Mouse (Mus musculus) ovary, postnatal 10 days (tissue): Measurements from ENCODE around the gene Cnot2.

Experiments
- DNase-seq: peaks from one replicate; pipeline ENCODE4 v3.0.0; 2022; ENCODE audit warnings: low spot score

Gene Cnot2

GRCm38 (mm10) chr10:116475725-116476124, 105.6 kb downstream of the Cnot2 start:
- DNase-seq: no peak

DNA sequence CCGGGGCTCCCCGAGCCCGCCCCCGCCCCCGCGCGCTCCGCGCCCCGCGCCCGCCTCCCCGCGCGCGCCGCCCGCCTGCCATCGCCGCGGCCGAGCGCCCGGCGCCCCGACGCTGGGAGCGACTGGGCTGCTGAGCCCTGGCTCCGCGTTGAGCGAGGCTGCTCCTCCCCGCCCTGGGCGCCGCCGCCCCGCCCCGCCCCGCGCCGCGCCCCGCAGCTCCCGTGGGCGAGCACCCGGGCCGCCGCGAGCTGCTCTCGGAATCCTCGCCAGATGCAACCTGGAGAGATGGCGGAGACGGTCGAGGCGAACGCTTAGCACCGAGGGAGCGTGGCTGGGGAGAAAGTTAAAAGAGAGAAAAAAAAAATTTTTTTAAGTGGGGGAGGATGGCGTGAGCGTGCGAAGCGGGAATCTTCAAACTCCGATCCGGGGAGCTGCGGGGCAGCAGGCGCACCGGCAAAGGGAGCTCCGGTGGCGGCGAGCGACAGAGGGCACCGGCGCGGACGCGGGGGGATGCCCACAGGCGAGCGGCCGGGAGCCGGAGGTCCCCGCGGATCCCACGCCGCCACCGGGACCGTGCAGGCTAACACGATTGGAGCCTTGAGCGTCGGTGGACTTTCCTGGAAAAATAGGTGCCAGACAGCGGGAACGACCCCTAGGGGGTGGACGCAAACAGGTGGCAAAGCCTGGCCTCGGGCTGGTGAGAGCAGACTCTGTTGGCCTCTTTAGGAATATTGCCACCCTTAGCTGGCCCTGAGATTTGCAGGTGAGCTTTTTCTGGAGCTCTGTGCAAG, 107.4 kb downstream of the Cnot2 start, which contains the start of gene Kcnmb4:
TSS of gene Kcnmb4 (minus strand) at position 120 of the 791 bp plus-strand sequence.
- DNase-seq: peak; percentile 5

DNA sequence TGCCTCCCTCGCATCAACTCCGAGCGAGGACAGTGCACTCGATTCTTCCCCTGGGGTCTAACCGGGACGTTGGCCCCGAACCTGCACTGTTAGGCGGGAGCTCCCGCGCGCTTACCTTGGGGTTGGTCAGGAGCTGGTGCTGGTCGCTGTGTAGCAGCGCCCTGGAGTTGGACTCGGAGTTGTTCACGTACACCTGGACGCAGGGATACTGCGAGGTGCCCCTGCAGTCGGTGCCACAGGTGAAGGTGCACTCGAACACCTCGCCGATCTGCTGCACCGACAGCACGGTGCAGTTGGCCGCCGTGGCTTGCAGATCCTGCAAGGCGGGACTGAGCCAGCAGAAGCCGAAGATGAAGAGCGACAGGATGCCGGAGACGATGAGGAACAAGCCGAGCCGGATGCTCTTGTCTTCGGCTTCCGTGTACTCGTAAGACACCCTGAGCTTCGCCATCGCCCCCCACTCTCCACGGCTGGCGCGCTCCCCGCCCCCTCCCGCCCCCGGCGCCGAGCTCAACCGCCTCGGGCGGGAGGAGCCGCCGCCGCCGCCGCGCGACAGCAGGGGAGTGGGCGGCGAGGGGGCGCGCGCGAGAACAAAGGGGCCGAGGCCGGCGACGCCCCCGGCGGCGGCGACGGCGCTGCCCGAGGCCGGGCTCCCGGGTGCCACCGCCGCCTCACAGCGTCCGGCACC, 108.1 kb downstream of the Cnot2 start:
- DNase-seq: no peak

DNA sequence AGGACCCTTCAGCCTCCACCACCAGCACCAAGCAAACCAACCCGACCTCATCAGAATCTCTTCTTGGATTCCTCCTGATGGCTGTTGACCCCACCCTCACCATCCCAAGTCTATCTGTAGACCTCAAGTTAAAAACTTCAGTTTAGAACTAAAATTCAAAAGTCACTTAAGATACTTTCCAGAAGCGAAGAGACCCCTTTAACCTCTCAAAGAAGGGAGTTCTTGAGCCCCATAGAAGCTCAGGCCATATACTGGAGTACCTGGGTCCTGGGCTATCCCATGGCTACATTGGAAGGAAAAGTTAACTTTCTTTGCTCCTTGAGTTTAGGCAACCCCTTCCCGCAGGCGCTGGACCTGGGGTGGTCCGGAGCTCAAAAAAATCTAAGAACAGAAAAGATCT, 108.7 kb downstream of the Cnot2 start:
- no peak for DNase-seq

GRCm38 (mm10) chr10:116470306-116470925, 110.9 kb downstream of the Cnot2 start:
- no peak for DNase-seq

DNA sequence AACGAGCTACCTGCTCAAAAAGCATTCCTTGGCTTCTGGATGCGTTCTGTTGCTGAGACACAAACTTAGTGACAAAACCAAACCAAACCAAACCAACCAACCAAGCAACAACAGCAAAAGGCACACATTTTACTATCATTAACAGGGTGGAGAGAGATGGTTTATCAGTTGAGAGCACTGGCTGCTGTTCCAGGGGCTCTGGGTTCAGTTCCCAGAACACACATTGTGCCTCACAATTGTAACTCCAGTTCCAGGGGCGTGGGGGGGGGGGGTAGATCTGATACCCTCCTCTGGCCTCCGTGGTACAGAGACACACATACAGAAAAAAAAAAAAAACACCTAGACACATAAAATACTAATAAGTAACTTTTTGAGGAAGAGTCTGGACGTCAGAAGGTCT, 113.2 kb downstream of the Cnot2 start:
- no peak for DNase-seq

DNA sequence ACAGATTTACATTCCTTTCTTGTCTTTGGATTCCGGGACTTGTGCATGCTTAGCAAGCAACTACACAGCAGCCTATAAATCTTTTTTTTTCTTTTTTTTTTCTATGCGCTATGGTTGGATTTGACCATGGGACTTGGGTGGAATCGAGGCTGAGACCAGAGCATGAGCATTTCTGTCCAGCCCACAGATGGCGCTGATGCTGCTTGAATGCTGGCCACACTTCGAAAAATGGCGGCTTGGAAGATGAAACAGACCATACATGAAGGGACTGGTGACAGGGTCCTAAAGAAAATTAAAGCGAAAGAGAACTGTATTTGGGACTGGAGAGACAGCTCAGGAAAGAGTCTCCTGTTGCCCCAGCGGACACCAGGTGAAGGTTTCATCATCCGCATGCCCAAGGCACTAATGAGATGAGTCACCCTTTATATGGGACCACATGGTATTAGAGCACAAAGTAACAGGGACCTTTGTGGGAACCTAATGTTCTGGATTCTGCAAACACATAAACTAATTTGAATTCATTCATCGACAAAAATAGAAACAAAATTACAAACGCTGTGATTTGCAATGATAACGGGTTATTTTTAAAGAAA, 117.5 kb downstream of the Cnot2 start:
- no peak for DNase-seq

GRCm38 (mm10) chr10:116461443-116461842, 119.9 kb downstream of the Cnot2 start:
- DNase-seq: no peak

DNA sequence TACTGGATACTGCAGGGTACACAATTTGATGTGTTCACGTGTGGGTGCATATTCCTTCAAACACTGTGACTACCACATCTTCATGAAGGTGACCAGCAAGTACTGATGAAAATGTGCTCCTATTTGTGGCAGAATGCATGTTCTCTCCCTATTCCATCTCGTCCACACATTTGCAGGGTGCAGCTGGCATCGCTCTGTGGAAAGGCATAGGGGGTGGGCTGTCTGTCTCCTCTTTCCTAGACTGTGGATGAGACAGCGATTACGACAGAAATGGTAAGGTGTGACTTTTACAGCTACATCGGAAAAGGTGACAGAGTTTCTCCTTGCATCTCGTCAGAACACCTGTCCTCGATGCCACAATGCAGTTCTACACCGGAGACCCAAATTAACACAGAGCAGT, 122.5 kb downstream of the Cnot2 start:
- no peak for DNase-seq

DNA sequence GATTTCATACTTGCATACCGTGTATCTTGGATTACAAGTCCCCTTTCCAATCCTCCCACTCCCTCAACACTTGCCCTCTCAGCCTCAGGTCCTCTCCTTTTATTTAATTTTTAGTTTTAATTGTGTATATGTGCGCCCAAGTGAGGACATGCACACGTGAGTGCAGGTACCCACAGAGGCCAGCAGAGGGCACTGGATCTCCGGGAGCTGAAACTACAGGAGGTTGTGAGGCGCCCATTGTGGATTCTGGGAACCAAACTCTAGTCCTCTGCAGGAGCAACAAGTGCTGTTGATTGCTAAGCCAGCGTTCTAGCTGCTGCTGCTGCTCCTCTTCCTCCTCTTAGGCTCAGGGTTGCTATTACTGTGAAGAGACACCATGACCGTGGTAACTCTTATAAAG, 128.5 kb downstream of the Cnot2 start:
- DNase-seq: no peak

- DNase-seq: no peak
These were observed 130.7 kb downstream of the Cnot2 start for GRCm38 (mm10) chr10:116450621-116451020.

GRCm38 (mm10) chr10:116448166-116448565, 133.1 kb downstream of the Cnot2 start:
- DNase-seq: no peak

- no peak for DNase-seq
These were observed 134.1 kb downstream of the Cnot2 start for GRCm38 (mm10) chr10:116447176-116447575.

DNA sequence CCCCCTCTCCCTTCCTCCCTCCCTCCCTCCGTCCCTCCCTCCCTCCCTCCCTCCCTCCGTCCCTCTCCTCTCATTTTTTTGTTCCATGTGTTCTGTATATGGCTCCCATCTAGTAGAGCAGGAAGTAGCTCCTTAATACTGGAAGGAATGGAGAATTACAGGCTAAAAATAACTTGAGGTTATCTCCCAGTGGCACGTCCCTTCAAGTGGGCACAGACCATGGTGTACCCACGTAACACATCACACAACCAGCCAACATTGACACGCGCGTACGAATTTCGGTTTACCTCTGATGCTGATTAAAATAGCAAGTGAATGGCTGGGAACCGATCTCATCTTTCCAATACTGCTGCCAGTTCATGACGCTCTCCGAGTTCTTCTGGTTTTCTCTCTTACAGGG, 135.3 kb downstream of the Cnot2 start:
- no peak for DNase-seq

GRCm38 (mm10) chr10:116444826-116445225, 136.5 kb downstream of the Cnot2 start:
- no peak for DNase-seq

DNA sequence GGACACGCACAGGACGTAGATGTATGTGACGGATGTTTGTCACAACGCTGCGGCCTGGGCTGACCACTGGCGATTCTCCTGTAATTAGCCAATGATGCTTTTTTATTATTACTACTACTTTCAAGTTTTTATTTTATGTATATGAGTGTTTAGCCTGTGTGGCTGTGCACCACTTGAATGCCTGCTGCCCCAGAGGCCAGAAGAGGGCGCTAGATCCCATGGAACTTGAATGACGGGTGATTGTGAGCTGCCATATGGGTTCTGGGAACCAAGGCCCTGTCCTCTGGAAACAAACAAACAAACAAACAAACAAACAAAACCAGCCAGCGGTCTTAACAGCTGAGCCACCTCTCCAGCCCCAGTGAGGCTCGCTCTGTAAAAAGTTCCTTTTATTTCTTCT, 136.9 kb downstream of the Cnot2 start:
- no peak for DNase-seq

DNA sequence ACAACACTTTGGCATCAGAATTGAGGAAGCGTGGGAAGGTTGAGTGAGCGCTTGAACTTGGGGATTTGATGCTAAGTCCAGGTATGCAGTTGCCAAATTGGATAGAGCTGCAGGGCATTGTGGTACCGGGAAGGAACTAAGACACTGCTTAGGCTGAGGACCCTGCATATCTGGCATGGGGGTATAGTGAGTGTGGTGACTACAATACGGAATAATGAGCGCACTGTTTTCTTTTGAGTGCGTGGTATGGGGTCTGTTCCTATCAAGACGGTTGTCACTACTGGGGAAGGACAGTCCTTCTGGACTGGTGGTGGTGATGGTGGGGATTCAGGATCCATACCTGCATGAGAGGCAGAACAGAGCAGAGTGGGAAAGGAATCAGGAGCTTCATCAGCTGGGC, 140.4 kb downstream of the Cnot2 start:
- DNase-seq: no peak

DNA sequence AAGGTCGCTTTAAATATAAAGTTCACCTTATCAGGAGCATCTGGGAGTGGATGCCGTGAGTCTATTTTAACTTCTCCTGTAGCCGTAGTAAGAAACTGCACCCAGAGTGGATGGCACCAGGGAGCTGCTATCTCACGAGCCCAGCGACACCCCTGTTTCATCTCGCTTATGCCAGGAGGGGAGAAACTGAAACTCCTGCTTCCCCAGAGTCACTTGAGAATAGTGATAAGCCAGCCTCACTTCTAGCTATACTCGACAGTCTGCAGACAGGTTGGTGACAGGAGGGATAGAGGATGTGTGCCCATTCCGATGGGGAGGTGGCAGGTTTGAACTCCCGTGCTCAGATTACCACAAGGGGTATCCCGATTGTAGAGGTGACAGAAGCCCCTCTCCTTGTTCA, 141.2 kb downstream of the Cnot2 start:
- DNase-seq: no peak

DNA sequence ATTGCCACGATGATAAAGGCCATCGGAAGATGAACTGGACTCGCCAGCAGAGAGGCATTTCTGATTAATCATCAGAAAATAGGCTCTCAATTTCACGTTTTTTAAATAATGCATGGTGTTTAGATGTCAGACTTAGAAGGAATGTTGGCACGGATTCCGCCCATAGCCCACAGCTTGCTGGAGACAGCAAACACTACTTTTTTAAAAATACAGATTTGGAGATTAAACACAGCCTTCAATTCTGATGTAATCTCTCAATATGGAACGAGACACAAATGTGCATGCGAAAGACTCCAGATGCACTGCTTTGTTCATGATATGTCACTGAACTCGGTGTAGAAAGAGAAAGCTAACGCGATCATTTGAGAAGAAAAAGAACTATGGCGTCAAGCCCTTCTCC, 145.9 kb downstream of the Cnot2 start:
- no peak for DNase-seq
